Mouse (Mus musculus) forebrain, embryonic 10.5 days (tissue): ENCODE results near the gene Cep104. TPM values are rescaled to one million over a fixed set of nuclear protein-coding genes. Genes with fewer than 3 reads are reported as not detected.

Experiments
- DNase-seq: peaks from one replicate; pipeline ENCODE4 v3.0.0-alpha.2; 2017; ENCODE audit warnings: low spot score; ENCODE audit errors: extremely low spot score
- H3K27ac ChIP-seq: fragments of 300-500 bp; sonication (generic); 2 replicates; pipeline ENCODE4 v1.5.1; 2016; ENCODE audit warnings: mild to moderate bottlenecking
- H3K27me3 ChIP-seq: fragments of 300-500 bp; sonication (generic); 2 replicates; pipeline ENCODE4 v1.6.1; 2016; ENCODE audit warnings: mild to moderate bottlenecking; ENCODE audit not compliant: poor library complexity, severe bottlenecking
- H3K36me3 ChIP-seq: fragments of 300-500 bp; sonication (generic); replicated peaks from 2 replicates; pipeline ENCODE4 v1.6.1; 2016; ENCODE audit warnings: mild to moderate bottlenecking, moderate library complexity
- H3K4me1 ChIP-seq: fragments of 300-500 bp; sonication (generic); 2 replicates; pipeline ENCODE4 v1.6.1; 2016
- H3K4me3 ChIP-seq: fragments of 300-500 bp; sonication (generic); 2 replicates; pipeline ENCODE4 v1.5.1; 2016; ENCODE audit warnings: mild to moderate bottlenecking, moderate library complexity
- H3K9me3 ChIP-seq: fragments of 300-500 bp; sonication (generic); 2 replicates; pipeline ENCODE4 v1.6.1; 2016; ENCODE audit warnings: mild to moderate bottlenecking, moderate library complexity
- WGBS: fragments of 180-500 bp; shearing (Covaris S2); methylation state at CpG from one replicate; pipeline ENCODE4 v1.1.7; 2016; 5-methylcytosine and 5-hydroxymethylcytosine counted together
- polyA plus RNA-seq: library from polyadenylated mRNA; unstranded; fragments of >200 nt; fragmentation: Nextera tagmentation; extraction: Ambion mirVana; gene quantifications from 2 replicates; pipeline ENCODE4 v1.2.1, GENCODE M21; 2016

The Cep104 gene
- polyA plus RNA-seq = 20.0 and 22.0 TPM in 2 replicates

DNA sequence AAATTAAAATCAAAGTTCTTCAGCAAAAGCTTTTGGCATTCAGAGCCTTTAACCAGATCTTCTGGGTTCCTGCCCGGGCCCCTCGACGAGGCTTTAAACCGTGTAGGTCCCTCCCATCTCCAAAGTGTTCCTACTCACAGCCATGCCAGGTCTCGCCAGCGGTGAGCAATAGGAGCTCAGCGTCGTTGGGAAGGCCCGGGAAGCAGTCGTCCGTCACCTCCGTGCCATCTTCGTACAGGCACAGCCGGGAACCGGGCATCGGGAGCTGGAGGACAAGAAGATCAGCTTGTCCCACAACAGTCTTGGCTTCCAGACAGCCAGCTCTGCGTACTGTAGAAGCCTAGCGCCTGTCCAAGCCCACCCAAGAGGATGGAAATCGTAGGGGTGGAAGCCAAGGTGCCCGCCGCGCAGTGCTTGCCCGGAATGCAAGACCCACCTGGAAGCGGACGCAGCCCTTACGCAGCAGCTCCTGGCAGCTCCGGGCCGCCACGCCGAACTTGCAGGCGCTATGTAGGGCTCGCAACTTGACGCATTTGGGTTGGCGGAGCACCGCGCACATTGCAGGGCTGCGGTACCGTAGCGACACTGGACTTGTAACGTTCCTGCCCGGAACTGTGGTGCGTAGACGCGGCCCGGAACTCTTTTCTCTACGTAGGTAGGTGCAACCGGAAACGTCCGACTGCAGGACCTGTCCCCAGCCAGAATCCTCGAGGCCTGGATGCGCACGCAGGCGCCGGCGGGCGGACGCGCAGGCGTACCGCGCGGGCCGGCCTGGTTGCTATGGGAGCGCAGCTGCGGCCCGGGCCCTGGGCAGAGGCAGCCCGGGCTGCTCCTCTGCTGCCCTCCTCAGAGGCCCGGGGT is at the start of gene Cep104, which contains the start of gene Dffb:
Gene Cep104 (plus strand): TSS at position 764 of the 861 bp plus-strand sequence.
Gene Dffb (minus strand): TSS at position 696 of the 861 bp plus-strand sequence.
- Histone ChIP-seq H3K27ac (peak within 1 kb of the TSS; percentile 90), H3K36me3 (peaks cover 32% of the 10 kb centered on the region), H3K9me3 (no peaks in the 10 kb centered on the region), H3K4me3 (peak within 1 kb of the TSS; percentile 95), H3K27me3 (no peaks in the 10 kb centered on the region), H3K4me1 (peaks cover 29% of the 10 kb centered on the region)
- 1% methylated on average over 68 of the region's 68 CpGs for WGBS
- peak; percentile 93 for DNase-seq

GRCm38 (mm10) chr4:153928772-153929299 is 46.2 kb upstream of the Cep104 start:
- Histone ChIP-seq H3K36me3 (no peaks in the 10 kb centered on the region), H3K4me1 (no peaks in the 10 kb centered on the region), H3K27me3 (no peaks in the 10 kb centered on the region), H3K27ac (no peak overlapping the region), H3K4me3 (no peak overlapping the region), H3K9me3 (no peaks in the 10 kb centered on the region)
- WGBS = 94% methylated on average over 11 of the region's 11 CpGs
- DNase-seq = no peak

DNA sequence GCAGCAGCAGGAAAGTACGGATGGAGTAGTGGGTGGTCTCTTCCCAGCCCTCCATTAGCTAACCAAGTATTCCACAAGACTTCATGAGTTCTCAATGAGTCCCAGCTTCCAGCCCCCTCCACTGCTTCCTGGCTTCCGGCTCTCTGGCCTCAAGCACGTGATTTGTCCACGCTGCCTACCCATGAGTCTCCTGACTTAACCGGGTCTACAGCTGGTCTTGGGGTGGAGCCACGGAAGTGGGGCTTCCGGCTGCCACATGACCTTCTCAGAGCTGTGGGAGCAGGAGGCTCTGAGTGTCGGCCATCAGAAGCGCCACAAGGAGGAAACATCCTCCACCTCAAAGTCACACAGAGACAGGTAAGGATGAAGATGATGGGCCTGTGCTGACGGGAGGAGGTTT is 45.6 kb upstream of the Cep104 start:
- no peak for DNase-seq
- H3K4me3 ChIP-seq = no peak overlapping the region
- H3K9me3 ChIP-seq = no peaks in the 10 kb centered on the region
- WGBS = 84% methylated on average over 10 of the region's 10 CpGs
- H3K27ac ChIP-seq = no peak overlapping the region
- no peaks in the 10 kb centered on the region for H3K4me1 ChIP-seq
- no peaks in the 10 kb centered on the region for H3K36me3 ChIP-seq
- no peaks in the 10 kb centered on the region for H3K27me3 ChIP-seq

DNA sequence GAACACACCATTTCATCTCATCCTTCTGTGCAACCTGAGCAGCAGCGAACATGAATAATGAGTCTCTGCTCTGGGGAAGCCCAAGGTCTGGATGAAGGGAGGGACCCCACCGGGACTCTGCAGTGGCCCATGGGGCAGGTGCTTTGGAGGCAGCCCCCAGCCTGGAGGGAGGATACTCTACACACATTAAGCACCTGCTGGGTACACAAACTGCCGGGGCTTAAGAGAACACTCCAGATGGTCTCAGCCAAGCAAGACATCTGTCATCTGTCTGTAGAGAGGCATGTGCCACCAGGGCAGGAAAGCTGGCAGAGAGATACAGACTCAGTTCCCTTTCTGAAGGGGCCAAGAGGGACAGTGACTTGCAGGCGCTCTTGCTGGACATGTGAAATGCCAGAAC is 45.1 kb upstream of the Cep104 start:
- H3K9me3 ChIP-seq = no peaks in the 10 kb centered on the region
- H3K27ac ChIP-seq = no peak overlapping the region
- DNase-seq = no peak
- no peaks in the 10 kb centered on the region for H3K36me3 ChIP-seq
- no peaks in the 10 kb centered on the region for H3K27me3 ChIP-seq
- no peaks in the 10 kb centered on the region for H3K4me1 ChIP-seq
- no peak overlapping the region for H3K4me3 ChIP-seq
- 86% methylated on average over 4 of the region's 4 CpGs for WGBS

DNA sequence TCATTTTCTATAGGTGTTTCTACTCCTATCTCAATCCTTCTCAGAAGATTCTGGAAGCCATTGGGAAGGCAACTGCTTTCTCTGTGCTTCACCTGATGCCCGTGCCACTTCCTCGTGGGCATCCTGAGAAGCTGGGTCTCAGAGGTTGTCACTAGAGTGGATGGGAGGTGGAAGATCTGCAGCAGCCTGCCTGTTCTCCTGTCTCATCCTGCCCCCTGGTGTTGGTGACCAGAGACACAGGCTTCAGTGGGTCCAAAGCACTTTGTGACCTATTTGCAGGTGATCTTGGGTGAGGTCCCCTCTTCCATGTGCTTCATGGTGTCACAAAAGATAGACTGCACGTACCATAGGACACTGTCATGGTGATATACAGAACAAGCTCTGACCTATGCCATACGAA is 31.8 kb upstream of the Cep104 start:
- Histone ChIP-seq H3K4me1 (peaks cover 9% of the 10 kb centered on the region), H3K27me3 (peaks cover 15% of the 10 kb centered on the region; the same call in 1 of the 2 replicates), H3K36me3 (no peaks in the 10 kb centered on the region), H3K9me3 (no peaks in the 10 kb centered on the region), H3K4me3 (no peak overlapping the region), H3K27ac (no peak overlapping the region)
- no peak for DNase-seq
- WGBS = 74% methylated on average over 4 of the region's 4 CpGs

DNA sequence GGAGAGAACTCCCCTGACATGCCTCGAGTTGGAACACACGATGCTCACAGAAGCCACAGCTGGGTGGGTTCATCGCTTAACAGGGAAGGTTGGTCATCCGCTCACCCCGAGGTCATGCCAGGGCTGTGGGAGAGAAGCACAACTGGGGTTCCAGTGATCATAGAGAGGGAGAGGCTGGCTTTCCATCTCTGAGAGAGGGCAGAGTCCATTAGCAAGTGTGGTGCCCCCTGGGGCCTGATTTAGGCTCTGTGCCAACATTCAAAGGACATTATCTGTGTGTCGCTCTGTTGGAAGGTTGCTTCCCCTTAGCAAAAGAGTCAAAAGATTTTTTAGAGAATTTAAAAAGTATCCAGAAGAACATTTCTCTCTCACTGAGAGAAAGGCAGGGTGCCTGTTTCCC is 30.7 kb upstream of the Cep104 start:
- Histone ChIP-seq H3K27me3 (peaks cover 15% of the 10 kb centered on the region; the same call in 1 of the 2 replicates), H3K27ac (no peak overlapping the region), H3K4me3 (no peak overlapping the region), H3K36me3 (no peaks in the 10 kb centered on the region), H3K9me3 (no peaks in the 10 kb centered on the region), H3K4me1 (peaks cover 9% of the 10 kb centered on the region)
- no peak for DNase-seq
- 73% methylated on average over 6 of the region's 6 CpGs for WGBS

GRCm38 (mm10) chr4:153945741-153946140 is 29.3 kb upstream of the Cep104 start:
- WGBS = 86% methylated on average over 6 of the region's 6 CpGs

GRCm38 (mm10) chr4:153950372-153950771 is 24.6 kb upstream of the Cep104 start:
- no peaks in the 10 kb centered on the region for H3K9me3 ChIP-seq
- no peak for DNase-seq
- no peaks in the 10 kb centered on the region for H3K36me3 ChIP-seq
- peaks cover 33% of the 10 kb centered on the region for H3K27me3 ChIP-seq
- no peak overlapping the region for H3K27ac ChIP-seq
- H3K4me3 ChIP-seq = no peak overlapping the region
- peaks cover 9% of the 10 kb centered on the region for H3K4me1 ChIP-seq
- WGBS = 75% methylated on average over 2 of the region's 2 CpGs

More at GRCm38 (mm10) chr4:153945741-153946140, 29.3 kb upstream of the Cep104 start:
- Histone ChIP-seq H3K36me3 (no peaks in the 10 kb centered on the region), H3K27ac (no peak overlapping the region), H3K27me3 (peaks cover 15% of the 10 kb centered on the region; the same call in 1 of the 2 replicates), H3K9me3 (no peaks in the 10 kb centered on the region), H3K4me1 (peaks cover 9% of the 10 kb centered on the region), H3K4me3 (no peak overlapping the region)
- no peak for DNase-seq

DNA sequence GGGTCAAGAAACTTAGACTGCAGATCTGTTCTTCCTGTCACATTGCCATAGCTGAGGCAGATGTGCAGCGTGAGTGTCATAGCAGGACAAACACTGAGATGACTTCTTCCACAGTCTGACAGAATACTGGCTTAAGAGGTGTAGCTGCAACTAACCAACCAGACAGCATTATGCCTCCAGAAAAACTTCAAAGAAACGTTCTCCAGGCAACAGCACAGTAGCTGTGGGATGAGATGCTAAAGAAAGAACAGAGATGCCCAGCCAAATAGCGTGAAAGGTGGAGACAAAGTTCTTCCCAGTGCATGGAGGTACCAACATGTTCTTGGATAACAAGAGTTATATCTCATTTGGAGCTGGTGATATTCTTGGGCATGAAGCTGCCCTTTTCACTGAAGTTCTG is 23.8 kb upstream of the Cep104 start:
- Histone ChIP-seq H3K36me3 (no peaks in the 10 kb centered on the region), H3K4me3 (no peak overlapping the region), H3K27me3 (peaks cover 39% of the 10 kb centered on the region), H3K4me1 (peaks cover 9% of the 10 kb centered on the region), H3K9me3 (no peaks in the 10 kb centered on the region), H3K27ac (no peak overlapping the region)
- 69% methylated on average over 3 of the region's 3 CpGs for WGBS
- no peak for DNase-seq

GRCm38 (mm10) chr4:153951692-153952091 is 23.3 kb upstream of the Cep104 start:
- Histone ChIP-seq H3K4me1 (peaks cover 14% of the 10 kb centered on the region), H3K4me3 (no peak overlapping the region), H3K27me3 (peaks cover 35% of the 10 kb centered on the region), H3K9me3 (no peaks in the 10 kb centered on the region), H3K36me3 (no peaks in the 10 kb centered on the region), H3K27ac (no peak overlapping the region)
- WGBS = 57% methylated on average over 5 of the region's 5 CpGs
- DNase-seq = no peak

- WGBS = 90% methylated on average over 8 of the region's 8 CpGs
- no peak for DNase-seq
- Histone ChIP-seq H3K27me3 (peaks cover 28% of the 10 kb centered on the region), H3K4me3 (no peak overlapping the region), H3K27ac (no peak overlapping the region), H3K4me1 (peaks cover 32% of the 10 kb centered on the region), H3K9me3 (no peaks in the 10 kb centered on the region), H3K36me3 (peaks cover 17% of the 10 kb centered on the region)
These were observed 19.3 kb upstream of the Cep104 start for GRCm38 (mm10) chr4:153955651-153956050.

- peak within 1 kb of the TSS; percentile 95 for H3K27ac ChIP-seq
- 2% methylated on average over 66 of the region's 67 CpGs for whole genome bisulfite sequencing
These were observed 18.2 kb upstream of the Cep104 start, which contains the start of gene A430005L14Rik for GRCm38 (mm10) chr4:153956569-153957405. A430005L14Rik (plus strand) TSS chr4:153957237.

More at GRCm38 (mm10) chr4:153956569-153957405, 18.2 kb upstream of the Cep104 start, which contains the start of gene A430005L14Rik:
- Histone ChIP-seq H3K9me3 (no peaks in the 10 kb centered on the region), H3K4me1 (peaks cover 29% of the 10 kb centered on the region), H3K4me3 (peak within 1 kb of the TSS; percentile 77), H3K36me3 (peaks cover 29% of the 10 kb centered on the region), H3K27me3 (peaks cover 28% of the 10 kb centered on the region)
- peak; percentile 96 for DNase-seq
